Mouse (Mus musculus) intestine, embryonic 16.5 days (tissue): ENCODE results near the gene Rab19. TPM values are rescaled to one million over a fixed set of nuclear protein-coding genes. Genes with fewer than 3 reads are reported as not detected.

Source experiments
- ATAC-seq: fragments of 200-750 bp; cut with Nextera tagmentation; 2 replicates; pipeline ENCODE4 v1.8.0; 2017; ENCODE audit warnings: moderate TSS enrichment, moderate library complexity
- H3K27ac ChIP-seq: fragments of 300-500 bp; sonication (generic); 2 replicates; pipeline ENCODE4 v1.5.1; 2014; ENCODE audit warnings: mild to moderate bottlenecking, low read length
- H3K27me3 ChIP-seq: fragments of 300-500 bp; sonication (generic); replicated peaks from 2 replicates; pipeline ENCODE4 v1.6.1; 2014; ENCODE audit warnings: low read length, control low read depth, mixed read lengths; ENCODE audit not compliant: control insufficient read depth, insufficient read depth
- H3K36me3 ChIP-seq: fragments of 300-500 bp; sonication (generic); 2 replicates; pipeline ENCODE4 v1.6.1; 2014; ENCODE audit warnings: low read length, control low read depth; ENCODE audit not compliant: control insufficient read depth, insufficient read depth
- H3K4me1 ChIP-seq: fragments of 300-500 bp; sonication (generic); 2 replicates; pipeline ENCODE4 v1.6.1; 2014; ENCODE audit warnings: low read length, control low read depth, mixed read lengths; ENCODE audit not compliant: control insufficient read depth, insufficient read depth
- H3K4me2 ChIP-seq: fragments of 300-500 bp; sonication (generic); 2 replicates; pipeline ENCODE4 v1.6.1; 2014; ENCODE audit warnings: low read depth, low read length, control low read depth
- H3K4me3 ChIP-seq: fragments of 300-500 bp; sonication (generic); 2 replicates; pipeline ENCODE4 v1.5.1; 2014; ENCODE audit warnings: mild to moderate bottlenecking, low read length
- H3K9ac ChIP-seq: fragments of 300-500 bp; sonication (generic); 2 replicates; pipeline ENCODE4 v1.6.1; 2014; ENCODE audit warnings: low read depth, low read length
- H3K9me3 ChIP-seq: fragments of 300-500 bp; sonication (generic); 2 replicates; pipeline ENCODE4 v1.6.1; 2016; ENCODE audit warnings: low read length, control low read depth; ENCODE audit not compliant: control insufficient read depth
- WGBS: fragments of 180-500 bp; shearing (Covaris S2); extraction: QIAGEN DNeasy Blood & Tissue Kit; methylation state at CpG from one replicate; pipeline ENCODE4 v1.1.7; 2014; 5-methylcytosine and 5-hydroxymethylcytosine counted together
- polyA plus RNA-seq: library from polyadenylated mRNA; unstranded; fragments of >200 nt; fragmentation: Nextera tagmentation; extraction: Ambion mirVana; gene quantifications from 2 replicates; pipeline ENCODE4 v1.2.1, GENCODE M21; 2015

Rab19 gene
- polyA plus RNA-seq = 7.7 and 8.8 TPM in 2 replicates

DNA sequence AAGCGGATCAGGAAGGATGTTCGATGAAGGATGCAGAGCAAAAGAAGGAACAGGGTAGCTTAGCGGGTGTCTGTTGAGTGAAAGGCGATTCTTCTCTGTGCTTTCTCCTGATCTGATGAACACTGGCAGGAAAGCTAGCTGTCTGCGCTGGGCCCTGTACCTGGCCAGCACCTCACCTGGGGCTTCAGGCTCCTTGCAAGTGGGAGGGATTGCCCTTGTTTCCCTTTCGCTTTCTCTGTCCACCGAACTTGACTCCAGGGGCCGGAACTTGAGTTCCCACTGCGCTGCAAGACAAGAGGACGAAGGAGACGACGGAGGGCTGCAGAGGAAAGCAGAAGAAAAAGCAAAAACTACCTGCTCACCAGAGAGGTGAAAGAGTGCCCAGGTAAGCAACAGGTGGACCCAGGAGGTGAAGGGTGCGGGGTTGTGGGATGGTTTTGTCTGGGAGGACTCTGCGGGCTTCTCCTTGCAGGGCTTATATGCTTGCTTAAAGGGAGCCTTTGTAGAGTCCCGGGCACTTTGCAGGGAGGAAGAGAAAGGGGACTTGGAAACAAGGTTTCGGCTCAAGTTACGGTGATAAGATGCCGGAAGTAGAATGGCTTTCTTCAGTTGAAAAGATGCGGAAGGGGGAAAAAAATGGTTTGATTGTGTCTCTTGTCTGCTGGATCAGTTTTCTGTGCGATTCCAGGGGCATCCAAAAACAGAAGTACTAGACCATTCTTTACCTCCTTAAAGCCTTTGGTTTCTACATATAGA is at the start of gene Rab19:
Gene Rab19 (plus strand): TSS at position 51 of the 756 bp plus-strand sequence.
- H3K9ac ChIP-seq = peak within 1 kb of the TSS; percentile 74
- peak; percentile 67 for ATAC-seq

DNA sequence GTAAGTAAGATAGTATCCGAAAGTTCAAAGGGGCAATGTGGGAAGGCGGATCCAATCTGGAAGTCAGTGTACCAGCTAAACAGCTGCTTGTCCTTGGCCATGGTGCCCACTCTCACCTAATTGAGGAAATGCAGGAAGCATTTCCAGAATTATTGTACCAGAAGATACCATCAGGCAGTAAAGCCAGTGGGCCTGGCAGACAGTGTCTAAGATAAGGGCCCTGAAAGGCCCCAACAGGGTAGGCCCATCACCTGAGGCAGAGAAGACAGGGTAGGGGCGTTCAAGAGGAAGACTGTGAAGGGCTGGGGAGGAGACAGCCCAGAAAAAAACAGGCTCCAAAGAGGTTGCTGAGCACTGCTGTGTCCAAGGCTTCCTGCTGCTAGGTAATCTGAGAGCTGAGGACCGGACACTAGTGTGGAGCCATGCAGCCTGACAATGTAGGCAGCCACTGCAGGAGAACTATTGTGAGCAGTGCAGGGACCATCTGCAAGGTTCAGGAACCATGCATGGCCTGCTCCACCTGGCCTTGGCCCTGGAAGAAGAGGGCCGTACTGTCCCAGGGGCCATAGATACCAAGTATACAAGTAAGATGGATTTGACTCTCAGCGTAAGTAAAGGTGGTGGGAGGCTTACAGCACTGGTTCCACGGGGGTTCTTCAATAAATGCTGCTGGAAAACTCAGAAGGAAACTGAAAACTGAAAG is 48.8 kb upstream of the Rab19 start:
- no peak overlapping the region for H3K4me2 ChIP-seq
- 82% methylated on average over 7 of the region's 7 CpGs for WGBS
- no peaks in the 10 kb centered on the region for H3K9me3 ChIP-seq
- H3K9ac ChIP-seq = no peak overlapping the region
- ATAC-seq = peak; percentile 86
- H3K27me3 ChIP-seq = no peaks in the 10 kb centered on the region
- 0 out of 2 replicates have a peak, but pooled peaks cover 13% of the 10 kb centered on the region for H3K36me3 ChIP-seq
- H3K4me1 ChIP-seq = no peaks in the 10 kb centered on the region
- peak overlapping the region; percentile 29; the same call in 1 of the 2 replicates for H3K27ac ChIP-seq
- H3K4me3 ChIP-seq = no peak overlapping the region

More for the DNA sequence above, at the start of gene Rab19:
- Histone ChIP-seq H3K9me3 (no peaks in the 10 kb centered on the region), H3K4me1 (peaks cover 9% of the 10 kb centered on the region), H3K36me3 (no peaks in the 10 kb centered on the region), H3K27me3 (no peaks in the 10 kb centered on the region), H3K4me2 (peak within 1 kb of the TSS; percentile 77), H3K27ac (peak within 1 kb of the TSS; percentile 81), H3K4me3 (peak within 1 kb of the TSS; percentile 53)
- 7% methylated on average over 20 of the region's 20 CpGs for WGBS

GRCm38 (mm10) chr6:39334224-39334623 is 46.8 kb upstream of the Rab19 start:
- no peaks in the 10 kb centered on the region for H3K4me1 ChIP-seq
- no peak overlapping the region for H3K4me3 ChIP-seq
- no peak overlapping the region for H3K9ac ChIP-seq
- ATAC-seq = no peak
- 88% methylated on average over 7 of the region's 7 CpGs for WGBS
- H3K27me3 ChIP-seq = no peaks in the 10 kb centered on the region
- H3K4me2 ChIP-seq = no peak overlapping the region
- H3K36me3 ChIP-seq = 0 out of 2 replicates have a peak, but pooled peaks cover 13% of the 10 kb centered on the region
- no peaks in the 10 kb centered on the region for H3K9me3 ChIP-seq
- H3K27ac ChIP-seq = no peak overlapping the region

- Histone ChIP-seq H3K4me1 (no peaks in the 10 kb centered on the region), H3K36me3 (0 out of 2 replicates have a peak, but pooled peaks cover 13% of the 10 kb centered on the region), H3K27ac (no peak overlapping the region), H3K9me3 (no peaks in the 10 kb centered on the region), H3K27me3 (no peaks in the 10 kb centered on the region), H3K4me3 (no peak overlapping the region), H3K4me2 (no peak overlapping the region), H3K9ac (no peak overlapping the region)
- WGBS = 96% methylated on average over 3 of the region's 3 CpGs
- ATAC-seq = no peak
These were observed 46.1 kb upstream of the Rab19 start for GRCm38 (mm10) chr6:39334873-39335272.

DNA sequence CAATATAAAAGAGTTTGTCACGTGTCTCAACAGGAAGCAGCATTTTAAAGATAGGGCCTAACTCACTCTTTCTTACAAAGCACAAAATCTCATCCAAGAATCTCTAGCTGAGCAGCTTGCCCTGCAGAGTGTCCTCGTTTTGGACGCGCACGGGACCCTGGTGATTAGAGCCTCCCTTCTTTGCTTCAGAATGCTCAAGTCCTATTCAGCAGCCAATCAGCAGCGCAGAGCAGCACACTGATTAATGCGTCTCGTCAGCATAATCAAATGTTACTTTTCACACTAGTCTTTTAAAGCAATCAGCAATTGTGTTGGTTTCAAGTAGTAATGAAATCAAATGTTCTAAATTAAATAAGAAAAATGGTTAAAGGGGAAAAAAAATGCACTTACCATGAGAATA is 42.6 kb upstream of the Rab19 start:
- H3K9me3 ChIP-seq = no peaks in the 10 kb centered on the region
- 0 out of 2 replicates have a peak, but pooled peaks cover 13% of the 10 kb centered on the region for H3K36me3 ChIP-seq
- no peak for ATAC-seq
- H3K27me3 ChIP-seq = no peaks in the 10 kb centered on the region
- no peak overlapping the region for H3K4me3 ChIP-seq
- no peaks in the 10 kb centered on the region for H3K4me1 ChIP-seq
- H3K27ac ChIP-seq = no peak overlapping the region
- H3K9ac ChIP-seq = no peak overlapping the region
- H3K4me2 ChIP-seq = no peak overlapping the region
- WGBS = 88% methylated on average over 8 of the region's 8 CpGs

DNA sequence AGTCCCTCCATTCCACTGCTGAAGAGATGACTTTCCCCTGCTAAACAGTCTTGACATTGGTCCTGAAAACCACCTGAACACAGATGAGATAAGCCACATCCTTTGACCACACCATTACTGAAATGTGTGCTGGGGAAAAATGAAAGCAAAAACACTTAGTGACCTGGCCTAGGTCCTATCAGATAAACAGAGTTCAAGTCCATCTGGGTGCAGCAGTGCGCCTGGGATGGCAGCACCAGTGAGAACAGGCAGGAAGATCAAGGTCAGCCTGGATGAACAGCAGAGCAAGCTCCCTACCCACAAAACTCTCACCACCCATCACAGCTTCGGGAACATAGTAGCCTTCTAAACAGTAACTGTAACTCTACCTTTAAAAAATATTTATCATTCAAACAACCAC is 39.2 kb upstream of the Rab19 start:
- Histone ChIP-seq H3K36me3 (0 out of 2 replicates have a peak, but pooled peaks cover 8% of the 10 kb centered on the region), H3K27ac (no peak overlapping the region), H3K4me1 (no peaks in the 10 kb centered on the region), H3K27me3 (no peaks in the 10 kb centered on the region), H3K4me3 (no peak overlapping the region), H3K9me3 (no peaks in the 10 kb centered on the region), H3K9ac (no peak overlapping the region), H3K4me2 (no peak overlapping the region)
- peak; percentile 47; the same call in 1 of the 2 replicates for ATAC-seq
- WGBS = 74% methylated on average over 2 of the region's 2 CpGs

DNA sequence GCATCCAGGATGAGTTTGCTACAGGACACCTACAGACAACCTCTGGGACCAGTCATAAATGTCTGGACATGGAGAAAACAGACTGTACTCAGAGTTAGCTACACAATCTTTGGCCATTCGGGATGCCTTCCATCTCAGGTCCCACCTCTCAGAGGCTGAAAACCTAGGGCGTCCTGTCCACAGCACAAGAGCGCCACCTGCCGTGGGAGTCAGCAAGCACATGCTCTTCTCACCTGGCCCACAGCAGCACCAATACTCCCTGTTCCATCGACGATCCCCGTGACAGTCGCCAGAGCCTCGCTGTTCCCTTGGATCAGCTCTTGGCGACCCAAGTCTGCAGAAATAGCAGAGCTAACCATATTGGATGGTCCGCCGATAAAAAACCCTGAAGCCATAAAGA is 37.0 kb upstream of the Rab19 start:
- Histone ChIP-seq H3K4me1 (no peaks in the 10 kb centered on the region), H3K36me3 (peaks cover 9% of the 10 kb centered on the region; the same call in 1 of the 2 replicates), H3K9ac (no peak overlapping the region), H3K27ac (no peak overlapping the region), H3K27me3 (no peaks in the 10 kb centered on the region), H3K4me3 (no peak overlapping the region), H3K9me3 (no peaks in the 10 kb centered on the region), H3K4me2 (no peak overlapping the region)
- ATAC-seq = peak; percentile 73
- WGBS = 21% methylated on average over 12 of the region's 12 CpGs

DNA sequence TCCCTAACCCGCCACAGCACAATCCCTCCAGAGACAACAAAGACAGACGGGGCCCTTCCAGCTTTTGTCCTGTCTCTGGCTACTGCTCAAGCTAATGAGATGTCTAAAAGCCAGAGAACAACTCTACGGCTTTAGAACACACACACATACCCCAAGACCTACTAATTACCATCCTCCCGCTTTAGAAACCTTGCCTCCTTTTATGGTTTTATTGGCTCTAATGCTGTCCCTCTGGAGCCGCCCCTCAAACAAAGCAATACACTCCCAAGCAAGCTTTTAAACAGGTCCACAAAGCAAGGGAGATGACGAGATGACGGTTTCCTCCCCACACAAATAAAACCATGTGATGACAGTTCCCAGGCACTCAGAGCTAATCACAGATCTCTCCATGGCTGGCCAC is 35.5 kb upstream of the Rab19 start:
- H3K27me3 ChIP-seq = no peaks in the 10 kb centered on the region
- H3K4me3 ChIP-seq = no peak overlapping the region
- no peak overlapping the region for H3K27ac ChIP-seq
- peaks cover 14% of the 10 kb centered on the region; the same call in 1 of the 2 replicates for H3K36me3 ChIP-seq
- H3K9me3 ChIP-seq = no peaks in the 10 kb centered on the region
- no peaks in the 10 kb centered on the region for H3K4me1 ChIP-seq
- no peak overlapping the region for H3K9ac ChIP-seq
- 48% methylated on average over 7 of the region's 7 CpGs for WGBS
- ATAC-seq = peak; percentile 52
- no peak overlapping the region for H3K4me2 ChIP-seq

- H3K4me1 ChIP-seq = no peaks in the 10 kb centered on the region
- H3K36me3 ChIP-seq = peaks cover 19% of the 10 kb centered on the region; the same call in 1 of the 2 replicates
- H3K4me2 ChIP-seq = no peak overlapping the region
- no peak overlapping the region for H3K9ac ChIP-seq
- H3K27ac ChIP-seq = no peak overlapping the region
- no peak for ATAC-seq
- no peaks in the 10 kb centered on the region for H3K27me3 ChIP-seq
- WGBS = 28% methylated on average over 15 of the region's 15 CpGs
- H3K4me3 ChIP-seq = no peak overlapping the region
- H3K9me3 ChIP-seq = no peaks in the 10 kb centered on the region
These were observed 33.9 kb upstream of the Rab19 start for GRCm38 (mm10) chr6:39346991-39347501.
